Mouse (Mus musculus): ENCODE measurements around the gene Rps17. TPM values are rescaled to one million over a fixed set of nuclear protein-coding genes. Genes with fewer than 3 reads are reported as not detected.
A peak's percentile ranks its signal among the peaks of the same experiment; 100 is the strongest.

The Rps17 gene
- polyA plus RNA-seq, 1 experiment from 2014 or later: 750 TPM

- WGBS: 59% methylated on average over 15 of the region's 15 CpGs
- Histone ChIP-seq H3K9me3 (replicated peaks) (no peaks in the 10 kb centered on the region), H3K4me3 (replicated peaks) (peak overlapping the region; percentile 86), H3K4me1 (peaks cover 29% of the 10 kb centered on the region), H3K27me3 (replicated peaks) (no peaks in the 10 kb centered on the region), H3K36me3 (peaks cover 28% of the 10 kb centered on the region), H3K9ac (replicated peaks) (peak overlapping the region; percentile 50), H3K4me2 (peak overlapping the region; percentile 62), H3K27ac (replicated peaks) (peak overlapping the region; percentile 79)
- ATAC-seq (ENCODE audit: low FRiP score): peak; percentile 42; the same call in 1 of the 2 replicates
These were observed 555 bp upstream of the Rps17 start for GRCm38 (mm10) chr7:81345447-81346170.

DNA sequence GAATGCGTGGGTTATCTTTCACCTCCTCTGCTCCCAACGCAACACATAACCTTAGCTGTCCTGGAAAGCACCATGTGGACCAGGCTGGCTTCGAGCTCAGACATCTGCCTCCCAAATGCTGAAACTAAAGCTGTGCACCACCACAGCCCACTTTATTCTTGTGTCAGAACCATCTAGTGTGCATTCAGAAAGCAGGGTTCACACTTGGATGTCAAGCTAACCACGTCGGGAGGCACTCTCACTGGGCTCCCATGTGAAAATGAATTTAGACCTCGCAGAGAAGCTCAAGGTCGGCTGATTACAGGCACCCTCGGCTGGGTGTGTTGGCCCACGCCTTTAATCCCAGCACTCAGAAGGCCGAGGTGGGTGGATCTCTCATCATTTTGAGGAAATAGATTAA is 1.2 kb downstream of the Rps17 start:
- Histone ChIP-seq H3K4me3 (replicated peaks) (peak overlapping the region; percentile 86), H3K9me3 (replicated peaks) (no peaks in the 10 kb centered on the region), H3K36me3 (peaks cover 39% of the 10 kb centered on the region), H3K4me2 (peak overlapping the region; percentile 87), H3K27me3 (replicated peaks) (no peaks in the 10 kb centered on the region), H3K9ac (replicated peaks) (peak overlapping the region; percentile 95), H3K27ac (replicated peaks) (peak overlapping the region; percentile 88; the same call in 1 of the 2 replicates), H3K4me1 (peaks cover 29% of the 10 kb centered on the region)
- ATAC-seq (ENCODE audit: low FRiP score): no peak
- 16% methylated on average over 10 of the region's 10 CpGs for WGBS

- Histone ChIP-seq H3K4me2 (peak overlapping the region; percentile 87), H3K4me1 (peaks cover 29% of the 10 kb centered on the region), H3K9ac (replicated peaks) (peak overlapping the region; percentile 95), H3K9me3 (replicated peaks) (no peaks in the 10 kb centered on the region), H3K27me3 (replicated peaks) (no peaks in the 10 kb centered on the region), H3K27ac (replicated peaks) (no peak overlapping the region), H3K4me3 (replicated peaks) (peak overlapping the region; percentile 86), H3K36me3 (peaks cover 42% of the 10 kb centered on the region)
- ATAC-seq (ENCODE audit: low FRiP score): no peak
- WGBS: 49% methylated on average over 8 of the region's 8 CpGs
These were observed 1.7 kb downstream of the Rps17 start for GRCm38 (mm10) chr7:81343316-81343715.

DNA sequence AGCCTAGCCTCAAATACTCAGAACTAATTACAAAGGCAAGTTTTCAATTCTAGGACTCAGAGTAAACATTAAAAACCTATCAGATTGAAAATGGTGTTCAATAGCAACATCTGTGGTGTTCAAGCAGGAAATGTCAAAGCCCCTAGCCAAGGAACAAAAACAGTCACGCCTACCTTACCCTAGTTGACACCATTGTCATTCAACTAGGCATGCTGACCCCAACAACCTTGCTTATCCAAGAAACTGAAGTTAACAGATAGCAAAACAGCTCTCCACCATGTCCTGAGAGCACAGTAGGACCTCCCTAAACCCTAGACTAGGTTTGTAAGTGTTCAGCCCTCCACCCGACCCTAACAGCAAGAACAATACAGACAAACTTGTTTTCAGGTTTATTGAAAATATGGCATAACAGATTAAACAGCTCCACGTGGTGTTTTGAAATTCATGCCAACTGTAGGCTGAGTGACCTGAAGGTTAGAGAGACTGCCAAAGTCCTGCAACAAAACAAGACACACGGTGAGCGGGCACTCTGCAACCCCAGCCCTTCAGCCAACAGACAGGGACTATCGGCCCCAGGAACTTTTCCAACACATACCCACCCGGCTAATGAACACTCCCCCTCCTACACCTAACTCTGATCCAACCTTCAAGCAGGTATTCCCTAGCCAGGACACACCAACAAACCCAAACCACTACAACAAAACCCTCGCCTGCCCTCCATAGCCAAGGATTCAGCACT is 2.5 kb downstream of the Rps17 start:
- Histone ChIP-seq H3K9ac (replicated peaks) (peak overlapping the region; percentile 95), H3K27ac (replicated peaks) (no peak overlapping the region), H3K27me3 (replicated peaks) (no peaks in the 10 kb centered on the region), H3K4me1 (peaks cover 29% of the 10 kb centered on the region), H3K4me3 (replicated peaks) (peak overlapping the region; percentile 86; the same call in 1 of the 2 replicates), H3K9me3 (replicated peaks) (no peaks in the 10 kb centered on the region), H3K36me3 (peaks cover 46% of the 10 kb centered on the region), H3K4me2 (peak overlapping the region; percentile 87)
- 81% methylated on average over 8 of the region's 8 CpGs for WGBS
- no peak for ATAC-seq (ENCODE audit: low FRiP score)

GRCm38 (mm10) chr7:81341563-81341962 is 3.5 kb downstream of the Rps17 start:
- no peak overlapping the region for H3K4me3 ChIP-seq (replicated peaks)
- H3K27ac ChIP-seq (replicated peaks): no peak overlapping the region
- H3K4me1 ChIP-seq: peaks cover 29% of the 10 kb centered on the region
- H3K9me3 ChIP-seq (replicated peaks): no peaks in the 10 kb centered on the region
- no peak overlapping the region for H3K4me2 ChIP-seq
- WGBS: 55% methylated on average over 3 of the region's 3 CpGs
- H3K27me3 ChIP-seq (replicated peaks): no peaks in the 10 kb centered on the region
- no peak for ATAC-seq (ENCODE audit: low FRiP score)
- H3K9ac ChIP-seq (replicated peaks): no peak overlapping the region
- peaks cover 52% of the 10 kb centered on the region for H3K36me3 ChIP-seq

GRCm38 (mm10) chr7:81339783-81340182 is 5.3 kb downstream of the Rps17 start:
- Histone ChIP-seq H3K9ac (replicated peaks) (no peak overlapping the region), H3K9me3 (replicated peaks) (no peaks in the 10 kb centered on the region), H3K4me2 (no peak overlapping the region), H3K4me1 (peaks cover 29% of the 10 kb centered on the region), H3K27ac (replicated peaks) (no peak overlapping the region), H3K36me3 (peaks cover 55% of the 10 kb centered on the region), H3K27me3 (replicated peaks) (no peaks in the 10 kb centered on the region), H3K4me3 (replicated peaks) (no peak overlapping the region)
- WGBS: 81% methylated on average over 4 of the region's 4 CpGs
- no peak for ATAC-seq (ENCODE audit: low FRiP score)

- Histone ChIP-seq H3K4me3 (replicated peaks) (no peak overlapping the region), H3K27ac (replicated peaks) (no peak overlapping the region), H3K27me3 (replicated peaks) (no peaks in the 10 kb centered on the region), H3K4me1 (peaks cover 22% of the 10 kb centered on the region), H3K4me2 (no peak overlapping the region), H3K36me3 (peaks cover 56% of the 10 kb centered on the region), H3K9me3 (replicated peaks) (no peaks in the 10 kb centered on the region), H3K9ac (replicated peaks) (no peak overlapping the region)
- ATAC-seq (ENCODE audit: low FRiP score): no peak
- 85% methylated on average over 3 of the region's 3 CpGs for WGBS
These were observed 6.6 kb downstream of the Rps17 start for GRCm38 (mm10) chr7:81338522-81338873.

GRCm38 (mm10) chr7:81337785-81338521 is 7.1 kb downstream of the Rps17 start:
- H3K27me3 ChIP-seq (replicated peaks): no peaks in the 10 kb centered on the region
- H3K4me2 ChIP-seq: no peak overlapping the region
- WGBS: 96% methylated on average over 21 of the region's 21 CpGs
- no peak for ATAC-seq (ENCODE audit: low FRiP score)
- no peaks in the 10 kb centered on the region for H3K9me3 ChIP-seq (replicated peaks)
- H3K4me3 ChIP-seq (replicated peaks): no peak overlapping the region
- no peak overlapping the region for H3K9ac ChIP-seq (replicated peaks)
- peaks cover 16% of the 10 kb centered on the region for H3K4me1 ChIP-seq
- no peak overlapping the region for H3K27ac ChIP-seq (replicated peaks)
- peaks cover 54% of the 10 kb centered on the region for H3K36me3 ChIP-seq

DNA sequence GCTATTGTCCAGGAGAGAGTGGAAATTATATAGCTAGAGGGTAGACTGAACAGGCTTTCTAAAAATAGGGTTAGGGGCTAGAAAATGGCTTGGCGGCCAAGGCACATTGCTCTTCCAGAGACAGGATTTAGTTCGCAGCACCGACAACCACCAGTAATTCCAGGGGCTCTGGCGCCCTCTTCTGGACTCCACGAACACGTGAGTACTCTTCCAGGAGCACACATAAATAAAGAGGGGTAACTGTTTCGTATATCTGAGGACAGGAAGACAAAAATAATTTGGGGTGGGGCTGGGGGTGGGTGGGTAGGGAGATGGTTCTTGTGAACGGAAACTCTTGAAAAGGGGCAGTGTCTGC is 8.6 kb downstream of the Rps17 start:
- WGBS: 47% methylated on average over 8 of the region's 8 CpGs
- H3K36me3 ChIP-seq: peaks cover 49% of the 10 kb centered on the region
- H3K9ac ChIP-seq (replicated peaks): no peak overlapping the region
- no peak overlapping the region for H3K4me3 ChIP-seq (replicated peaks)
- ATAC-seq (ENCODE audit: low FRiP score): no peak
- peaks cover 2% of the 10 kb centered on the region; the same call in 1 of the 2 replicates for H3K4me1 ChIP-seq
- H3K27ac ChIP-seq (replicated peaks): peak overlapping the region; percentile 29; the same call in 1 of the 2 replicates
- no peaks in the 10 kb centered on the region for H3K9me3 ChIP-seq (replicated peaks)
- H3K27me3 ChIP-seq (replicated peaks): no peaks in the 10 kb centered on the region
- H3K4me2 ChIP-seq: no peak overlapping the region

DNA sequence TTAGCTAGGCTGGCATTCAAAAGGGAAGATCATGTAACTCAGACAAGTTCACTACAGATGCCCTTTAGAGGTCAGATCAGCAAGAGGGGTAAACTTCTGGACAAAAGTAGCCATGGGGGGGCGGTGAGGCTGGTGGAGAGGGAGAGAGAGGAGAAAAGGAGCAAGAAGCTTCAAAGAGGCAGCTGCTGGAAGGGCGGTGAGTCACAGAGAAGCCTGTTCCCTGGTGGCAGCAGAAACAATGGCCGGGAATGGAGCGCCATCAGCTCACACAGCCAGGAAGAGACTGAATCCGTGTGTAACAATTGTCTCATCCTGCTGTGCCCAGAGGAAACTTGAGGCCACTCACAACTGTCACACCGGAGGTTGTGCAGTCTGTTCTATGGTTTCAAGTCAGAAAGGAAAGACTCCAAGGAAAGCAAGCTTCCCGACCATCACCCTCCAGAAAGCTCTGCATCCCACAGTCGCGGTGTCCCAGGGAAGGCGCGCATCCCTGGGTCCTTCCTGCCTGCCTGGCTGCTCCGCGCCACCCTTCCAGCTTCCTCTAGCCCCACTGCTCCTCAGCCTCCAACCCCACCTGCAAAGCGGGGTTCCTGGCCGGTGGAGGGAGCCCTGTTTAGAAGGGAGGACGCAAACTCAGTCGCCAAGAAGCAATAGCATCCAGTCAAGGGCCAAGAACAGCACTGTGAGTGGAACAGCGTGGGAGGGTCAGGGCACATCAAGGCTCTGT is 9.2 kb downstream of the Rps17 start:
- Histone ChIP-seq H3K9ac (replicated peaks) (no peak overlapping the region), H3K27me3 (replicated peaks) (no peaks in the 10 kb centered on the region), H3K4me2 (no peak overlapping the region), H3K4me3 (replicated peaks) (no peak overlapping the region), H3K27ac (replicated peaks) (peak overlapping the region; percentile 29; the same call in 1 of the 2 replicates), H3K9me3 (replicated peaks) (no peaks in the 10 kb centered on the region), H3K36me3 (peaks cover 44% of the 10 kb centered on the region), H3K4me1 (no peaks in the 10 kb centered on the region)
- no peak for ATAC-seq (ENCODE audit: low FRiP score)
- WGBS: 58% methylated on average over 18 of the region's 18 CpGs

GRCm38 (mm10) chr7:81331851-81332250 is 13.2 kb downstream of the Rps17 start:
- no peak overlapping the region for H3K4me2 ChIP-seq
- H3K27ac ChIP-seq (replicated peaks): no peak overlapping the region
- H3K4me1 ChIP-seq: no peaks in the 10 kb centered on the region
- H3K9me3 ChIP-seq (replicated peaks): no peaks in the 10 kb centered on the region
- H3K27me3 ChIP-seq (replicated peaks): no peaks in the 10 kb centered on the region
- no peak for ATAC-seq (ENCODE audit: low FRiP score)
- peaks cover 39% of the 10 kb centered on the region for H3K36me3 ChIP-seq
- H3K4me3 ChIP-seq (replicated peaks): no peak overlapping the region
- H3K9ac ChIP-seq (replicated peaks): no peak overlapping the region
- WGBS: 87% methylated on average over 7 of the region's 7 CpGs
